Mouse (Mus musculus): ENCODE measurements around the gene Olfr15.
A peak's percentile ranks its signal among the peaks of the same experiment; 100 is the strongest.
"Not testable (repeated sequence)": the region's sequence is repeated elsewhere in the genome, so short reads cannot be mapped to it uniquely, and the experiment has no call there.

Gene Olfr15

DNA sequence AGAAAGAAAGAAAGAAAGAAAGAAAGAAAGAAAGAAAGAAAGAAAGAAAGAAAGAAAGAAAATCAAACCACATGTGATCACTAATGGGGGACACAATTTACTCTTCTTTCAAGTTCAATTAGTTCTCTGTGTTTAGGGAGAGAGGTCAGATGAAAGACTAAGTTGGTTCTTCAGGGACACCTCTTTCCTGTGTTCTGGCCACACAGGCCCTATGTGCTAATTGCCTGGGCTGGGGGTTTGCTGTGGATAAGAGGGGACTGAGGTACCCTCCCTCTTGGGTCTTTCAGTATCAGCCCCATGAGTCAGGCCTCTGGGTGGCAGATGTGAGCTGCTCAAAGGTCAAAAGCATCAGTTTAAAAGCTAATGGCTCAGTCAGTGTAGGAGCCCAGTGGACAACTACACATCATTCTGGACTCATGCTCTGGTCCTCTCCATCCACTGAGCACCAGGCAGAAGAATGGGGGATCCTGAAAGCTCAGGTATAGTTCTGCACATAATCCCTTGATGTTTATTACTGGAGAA, at the start of gene Olfr15:
Gene Olfr15 (plus strand): TSS at position 291 of the 522 bp plus-strand sequence.
- DNase-seq (ENCODE audit: low read depth), result peak; percentile 42

DNA sequence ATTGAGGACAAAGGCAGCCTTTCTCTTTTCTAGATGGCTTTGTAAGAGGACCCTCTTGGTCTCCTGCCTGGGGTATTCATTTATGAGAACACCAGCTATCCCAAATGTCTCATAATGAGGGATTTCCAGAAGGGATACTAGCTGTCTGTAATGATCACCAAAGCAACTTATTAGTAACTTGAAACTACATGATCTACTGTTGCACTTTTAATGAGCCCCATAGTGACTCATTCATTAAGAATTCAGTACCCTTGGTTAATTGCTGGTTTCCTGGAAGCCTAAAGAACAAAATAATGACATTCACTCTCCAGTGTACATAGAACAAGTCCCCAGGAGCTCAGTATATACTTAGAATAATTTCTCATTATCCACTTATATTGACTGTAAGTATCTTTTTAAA, 49.4 kb upstream of the Olfr15 start:
- no peak for DNase-seq (ENCODE audit: low read depth)

DNA sequence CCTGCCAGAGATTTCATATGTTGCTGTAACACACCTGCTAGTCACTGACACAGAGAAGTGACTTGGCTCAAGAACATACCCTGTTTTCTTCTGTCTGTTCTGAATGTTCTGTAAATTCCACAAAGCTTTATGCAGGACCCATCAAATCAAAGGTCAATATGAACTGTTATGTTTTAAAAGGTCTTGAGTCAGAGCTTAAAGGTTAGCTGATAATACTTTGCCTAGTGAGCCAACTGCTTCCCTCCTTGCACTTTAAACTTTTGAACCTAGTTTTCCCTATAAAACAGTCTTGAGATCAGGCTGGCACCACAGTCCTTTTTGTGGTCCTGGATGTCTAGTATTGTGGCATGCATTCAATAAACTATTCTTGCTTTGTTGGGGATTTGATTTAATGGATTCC, 42.3 kb upstream of the Olfr15 start:
- DNase-seq (ENCODE audit: low read depth), result no peak

DNA sequence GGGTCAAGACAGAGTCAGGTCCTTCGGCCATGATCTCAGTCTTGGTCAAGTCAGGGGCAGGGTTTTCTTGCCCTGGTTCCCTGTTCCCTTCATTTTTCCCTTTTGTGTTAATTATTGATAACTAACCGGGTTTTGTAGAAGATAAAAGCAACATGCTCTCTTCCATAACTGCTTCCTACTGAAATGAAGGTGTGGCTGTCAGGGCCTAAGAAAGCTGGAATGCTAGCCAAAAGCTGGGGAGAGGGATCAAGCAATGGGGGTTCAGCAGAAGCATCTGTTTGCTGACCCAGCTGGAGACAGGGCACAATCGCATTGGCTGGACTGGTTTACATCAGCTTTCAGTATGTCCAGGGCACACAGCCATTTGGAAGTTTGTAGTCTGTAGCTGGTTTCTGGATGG, 22.5 kb upstream of the Olfr15 start:
- DNase-seq (ENCODE audit: low read depth), result no peak

DNA sequence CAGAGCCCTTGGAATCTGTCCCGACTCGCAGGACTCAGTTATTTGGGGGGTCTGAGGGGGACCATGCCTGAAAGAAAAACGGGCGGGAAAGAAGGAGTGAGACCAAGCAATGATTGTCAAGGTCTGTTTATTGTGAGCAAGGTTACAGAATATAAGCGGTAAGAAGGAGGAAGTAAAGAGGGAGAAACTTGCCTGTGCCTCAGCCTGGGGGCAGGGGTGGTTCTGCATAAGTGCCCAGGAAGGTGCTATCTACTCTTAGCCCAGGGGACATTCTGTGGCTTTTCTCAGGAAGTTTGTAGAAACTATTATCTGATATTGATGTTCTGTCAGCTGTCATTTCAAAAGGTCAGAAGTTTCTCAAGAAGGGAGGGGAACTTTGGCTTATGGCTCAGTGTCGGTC, 16.0 kb upstream of the Olfr15 start:
- not testable (repeated sequence) for DNase-seq (ENCODE audit: low read depth)

DNA sequence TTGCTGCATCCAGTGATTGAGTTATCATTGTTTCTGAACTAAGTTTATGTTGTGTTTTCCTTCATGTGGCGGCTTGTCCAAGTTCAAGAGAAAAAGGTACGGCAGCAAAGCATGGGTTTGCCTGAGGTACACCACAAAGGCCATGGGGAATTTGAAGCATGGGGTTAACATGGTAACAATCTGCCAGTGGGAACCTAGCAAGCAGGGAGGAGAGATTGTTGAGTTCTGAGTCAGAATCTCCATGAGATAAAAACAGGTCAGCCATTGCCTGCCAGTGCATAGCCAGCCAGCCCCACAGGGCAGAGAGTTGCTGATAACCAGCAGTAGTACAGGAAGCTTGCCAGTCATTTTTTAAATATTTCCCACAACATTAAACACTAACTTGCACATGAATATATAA, 10.5 kb upstream of the Olfr15 start:
- no peak for DNase-seq (ENCODE audit: low read depth)

DNA sequence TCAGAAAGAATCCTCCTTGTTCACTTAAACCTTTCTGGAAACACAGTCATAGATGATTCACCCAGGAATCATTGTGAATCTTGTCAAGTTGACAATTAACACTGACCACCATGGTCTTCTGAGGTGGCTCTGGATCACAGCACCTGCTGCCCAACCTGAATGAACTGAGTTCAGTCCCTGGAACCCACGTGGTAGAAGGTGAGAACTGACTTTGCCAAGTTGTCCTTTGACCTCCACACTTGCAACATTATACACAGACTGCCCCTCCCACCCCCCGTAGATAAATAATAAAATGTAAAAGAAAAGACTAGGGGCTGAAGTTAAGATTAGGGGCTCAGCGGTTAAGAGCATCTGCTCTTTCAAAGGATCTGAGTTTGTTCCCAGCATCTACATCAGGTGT, 2.7 kb upstream of the Olfr15 start:
- DNase-seq (ENCODE audit: low read depth), result no peak

DNA sequence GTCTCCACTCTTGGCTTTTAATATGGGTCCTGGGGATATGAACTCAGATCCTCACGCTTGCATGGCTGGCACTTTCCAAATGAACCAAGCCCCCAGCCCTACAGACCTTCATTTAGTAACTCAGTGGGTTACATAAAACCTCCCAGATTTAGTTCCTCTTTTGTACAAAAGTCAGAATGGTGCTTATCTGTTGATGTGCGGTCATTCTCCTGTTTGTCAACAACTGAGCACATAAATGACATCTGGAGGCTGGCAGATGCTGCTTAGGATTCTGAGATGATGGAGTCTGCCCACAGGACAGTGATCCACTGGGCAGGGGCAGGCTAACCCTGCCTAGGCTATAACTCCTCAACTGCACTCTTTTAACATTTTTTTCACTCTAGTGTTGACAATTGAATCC, 951 bp upstream of the Olfr15 start:
- DNase-seq (ENCODE audit: low read depth), result no peak

DNA sequence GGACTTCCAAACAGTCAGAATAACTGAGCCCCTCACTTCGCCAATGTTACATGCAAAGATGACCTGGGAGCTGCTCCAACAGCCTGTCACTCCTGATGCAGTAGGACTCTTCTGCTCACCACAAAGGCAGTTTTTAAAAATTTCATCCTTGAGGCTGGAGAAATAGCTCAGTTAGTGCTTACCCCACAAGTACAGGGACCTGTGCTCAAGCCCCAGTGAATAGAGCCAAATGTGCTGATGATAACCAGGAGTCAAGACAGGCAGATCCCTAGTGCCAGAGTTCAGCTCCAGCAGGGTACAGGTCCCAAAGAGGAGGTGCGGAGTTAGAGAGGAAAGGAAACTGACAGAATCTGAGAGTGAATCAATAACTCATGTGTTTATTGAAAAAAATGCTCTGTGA, 4.8 kb downstream of the Olfr15 start:
- DNase-seq (ENCODE audit: low read depth), result no peak

DNA sequence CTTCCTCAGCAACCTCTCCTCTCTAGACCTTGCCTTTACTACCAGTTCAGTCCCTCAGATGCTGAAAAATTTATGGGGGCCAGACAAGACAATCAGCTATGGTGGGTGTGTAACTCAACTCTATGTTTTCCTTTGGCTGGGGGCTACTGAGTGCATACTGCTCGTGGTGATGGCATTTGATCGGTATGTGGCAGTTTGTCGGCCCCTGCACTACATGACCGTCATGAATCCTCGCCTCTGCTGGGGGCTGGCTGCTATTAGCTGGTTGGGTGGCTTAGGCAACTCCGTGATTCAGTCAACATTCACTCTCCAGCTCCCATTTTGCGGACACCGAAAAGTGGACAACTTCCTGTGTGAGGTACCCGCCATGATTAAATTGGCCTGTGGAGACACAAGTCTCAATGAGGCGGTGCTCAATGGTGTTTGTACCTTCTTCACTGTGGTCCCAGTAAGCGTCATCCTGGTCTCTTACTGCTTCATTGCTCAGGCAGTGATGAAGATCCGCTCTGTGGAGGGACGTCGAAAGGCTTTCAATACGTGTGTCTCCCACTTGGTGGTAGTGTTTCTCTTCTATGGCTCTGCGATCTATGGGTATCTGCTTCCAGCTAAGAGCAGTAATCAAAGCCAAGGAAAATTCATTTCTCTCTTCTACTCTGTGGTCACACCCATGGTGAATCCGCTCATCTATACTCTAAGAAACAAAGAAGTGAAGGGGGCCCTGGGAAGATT, 8.6 kb downstream of the Olfr15 start:
- peak; percentile 63 for DNase-seq (ENCODE audit: low read depth)

DNA sequence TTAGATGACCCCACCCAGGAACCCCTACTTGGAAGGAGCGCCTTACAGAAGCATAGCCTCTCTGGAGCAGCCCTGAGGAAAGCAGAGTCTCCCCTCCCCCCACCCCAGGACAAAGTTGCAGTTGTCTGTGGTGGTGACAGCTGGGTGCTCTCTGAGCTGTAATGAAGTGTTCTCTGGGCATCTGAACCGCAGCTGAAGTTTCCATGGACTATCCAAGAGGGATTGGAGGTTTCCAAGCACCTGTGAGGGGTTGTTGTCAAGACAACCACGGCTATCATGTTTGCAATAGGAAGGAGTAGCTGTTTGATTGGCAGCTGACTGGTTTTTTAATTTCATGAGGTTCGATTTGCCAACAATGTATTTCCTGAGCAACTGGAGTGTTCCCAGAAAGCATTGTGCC, 12.3 kb downstream of the Olfr15 start:
- DNase-seq (ENCODE audit: low read depth), result no peak

DNA sequence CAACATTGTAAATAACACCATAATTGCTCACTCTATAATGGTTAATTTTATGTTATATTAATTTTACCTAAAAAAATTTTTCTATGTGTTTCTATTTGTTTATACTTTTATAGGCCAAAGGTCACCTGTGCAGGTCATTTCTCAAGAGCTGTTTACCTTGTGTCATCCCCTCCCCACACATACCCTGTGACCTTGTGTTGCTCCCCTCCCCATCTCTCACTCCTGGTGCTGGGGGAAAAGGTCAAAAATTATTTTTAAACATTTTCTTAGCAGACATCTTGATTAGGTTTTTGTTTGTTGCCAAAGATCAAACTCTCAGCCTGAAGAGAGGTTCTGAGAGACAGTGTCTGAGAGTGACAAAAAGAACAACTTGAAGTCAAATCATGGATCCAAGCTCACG, 13.1 kb downstream of the Olfr15 start:
- no peak for DNase-seq (ENCODE audit: low read depth)

DNA sequence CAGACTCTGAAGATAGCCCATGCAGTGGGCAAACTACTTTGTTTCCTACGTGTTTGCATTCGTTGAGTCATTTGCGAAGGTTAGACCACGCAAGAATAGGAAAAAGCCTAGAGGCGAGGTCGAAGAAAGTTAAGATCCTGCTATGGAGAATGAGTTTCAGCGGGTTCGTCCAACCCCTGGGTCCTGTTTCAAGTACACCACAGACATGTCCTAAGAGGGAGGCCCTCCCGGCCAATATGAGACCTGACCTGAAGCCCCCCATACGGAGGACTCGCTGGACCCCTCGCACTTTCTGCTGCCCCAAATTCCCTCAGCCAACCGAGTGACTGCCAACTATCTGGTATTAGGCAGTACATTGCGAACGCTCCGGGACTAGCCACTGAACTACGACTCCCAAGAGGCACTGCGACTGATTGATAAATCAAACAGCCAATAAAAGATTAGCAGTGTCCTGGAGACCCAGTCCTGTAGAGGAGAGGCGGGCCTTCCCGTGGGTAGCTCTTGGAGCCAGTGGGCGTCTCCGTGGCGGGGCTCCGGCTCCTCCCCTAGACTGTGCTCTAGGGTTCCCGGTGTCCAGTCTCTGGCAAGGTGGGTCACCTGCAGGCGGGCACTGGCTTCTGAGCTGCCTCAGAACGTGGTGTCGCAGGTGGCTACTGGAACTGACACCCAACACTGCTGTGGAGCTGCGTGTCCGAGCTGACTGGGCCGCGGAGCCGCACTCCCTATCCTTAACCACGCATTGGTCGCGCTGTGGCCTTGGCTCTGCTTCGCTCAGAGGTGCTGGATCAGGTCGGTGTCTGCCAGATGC, 16.2 kb downstream of the Olfr15 start, which contains the start of gene Zfp174:
Gene Zfp174 (plus strand): TSS at position 558 of the 808 bp plus-strand sequence.
- peak; percentile 94 for DNase-seq (ENCODE audit: low read depth)

DNA sequence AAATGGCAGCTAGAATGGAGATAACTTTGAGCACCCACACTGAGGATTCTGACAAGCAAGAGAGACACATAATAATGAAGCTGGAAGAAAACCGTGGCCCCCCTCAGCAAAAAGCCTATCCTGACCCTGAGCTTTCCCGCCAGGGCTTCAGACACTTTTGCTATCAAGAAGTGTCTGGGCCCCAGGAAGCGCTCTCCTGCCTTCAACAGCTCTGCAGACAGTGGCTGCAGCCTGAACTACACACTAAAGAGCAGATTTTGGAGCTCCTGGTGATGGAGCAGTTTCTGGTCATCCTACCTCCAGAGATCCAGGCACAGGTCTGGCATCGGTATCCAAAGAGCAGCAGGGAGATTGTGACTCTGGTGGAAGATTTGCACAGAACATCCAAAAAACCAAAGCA, 17.2 kb downstream of the Olfr15 start:
- DNase-seq (ENCODE audit: low read depth), result peak; percentile 15

DNA sequence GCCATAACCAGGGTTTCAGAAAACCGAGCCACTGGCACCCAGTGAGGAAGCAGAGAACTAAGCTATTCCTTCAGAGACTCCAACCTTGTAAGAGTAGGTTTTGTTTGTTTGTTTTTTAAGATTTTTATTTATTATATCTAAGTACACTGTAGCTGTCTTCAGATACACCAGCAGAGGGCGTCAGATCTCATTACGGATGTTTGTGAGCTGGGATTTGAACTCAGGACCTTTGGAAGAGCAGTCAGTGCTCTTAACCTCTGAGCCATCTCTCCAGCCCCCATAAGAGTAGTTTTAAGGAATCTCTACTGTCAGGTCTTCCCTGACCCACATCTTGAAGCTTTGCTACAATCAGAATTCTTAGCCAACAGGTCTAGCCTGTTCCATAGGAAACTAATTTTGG, 17.7 kb downstream of the Olfr15 start:
- DNase-seq (ENCODE audit: low read depth), result no peak

DNA sequence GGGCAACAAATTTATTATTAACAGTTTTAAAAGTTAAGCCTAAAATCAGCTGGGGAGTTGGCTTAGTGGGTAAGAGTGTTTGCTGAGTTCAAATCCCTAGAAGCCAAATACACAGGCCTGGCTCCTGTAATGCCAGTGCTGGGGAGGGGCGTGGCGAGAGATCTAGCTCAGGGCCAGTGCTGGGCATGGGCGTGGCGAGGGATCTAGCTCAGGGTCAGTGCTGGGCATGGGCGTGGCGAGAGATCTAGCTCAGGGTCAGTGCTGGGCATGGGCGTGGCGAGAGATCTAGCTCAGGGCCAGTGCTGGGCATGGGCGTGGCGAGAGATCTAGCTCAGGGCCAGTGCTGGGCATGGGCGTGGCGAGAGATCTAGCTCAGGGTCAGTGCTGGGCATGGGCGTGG, 20.6 kb downstream of the Olfr15 start:
- DNase-seq (ENCODE audit: low read depth), result not testable (repeated sequence)

DNA sequence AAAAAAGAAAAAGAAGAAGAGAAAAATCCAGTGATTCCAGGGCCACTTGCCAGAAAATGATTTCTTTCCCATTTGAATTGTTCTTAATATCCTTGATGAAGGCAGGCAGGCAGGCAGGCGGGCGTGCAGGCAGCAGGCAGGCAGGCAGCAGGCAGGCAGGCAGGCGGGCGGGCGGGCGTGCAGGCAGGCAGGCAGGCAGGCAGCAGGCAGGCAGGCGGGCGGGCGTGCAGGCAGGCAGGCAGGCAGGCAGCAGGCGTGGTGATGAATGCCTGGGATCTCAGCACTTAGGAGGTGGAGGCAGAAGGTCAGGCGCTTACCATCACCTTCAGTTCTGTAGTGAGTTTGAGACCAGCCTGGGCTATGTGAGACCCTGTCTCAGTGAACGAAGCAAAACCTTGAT, 21.9 kb downstream of the Olfr15 start:
- DNase-seq (ENCODE audit: low read depth), result no peak

DNA sequence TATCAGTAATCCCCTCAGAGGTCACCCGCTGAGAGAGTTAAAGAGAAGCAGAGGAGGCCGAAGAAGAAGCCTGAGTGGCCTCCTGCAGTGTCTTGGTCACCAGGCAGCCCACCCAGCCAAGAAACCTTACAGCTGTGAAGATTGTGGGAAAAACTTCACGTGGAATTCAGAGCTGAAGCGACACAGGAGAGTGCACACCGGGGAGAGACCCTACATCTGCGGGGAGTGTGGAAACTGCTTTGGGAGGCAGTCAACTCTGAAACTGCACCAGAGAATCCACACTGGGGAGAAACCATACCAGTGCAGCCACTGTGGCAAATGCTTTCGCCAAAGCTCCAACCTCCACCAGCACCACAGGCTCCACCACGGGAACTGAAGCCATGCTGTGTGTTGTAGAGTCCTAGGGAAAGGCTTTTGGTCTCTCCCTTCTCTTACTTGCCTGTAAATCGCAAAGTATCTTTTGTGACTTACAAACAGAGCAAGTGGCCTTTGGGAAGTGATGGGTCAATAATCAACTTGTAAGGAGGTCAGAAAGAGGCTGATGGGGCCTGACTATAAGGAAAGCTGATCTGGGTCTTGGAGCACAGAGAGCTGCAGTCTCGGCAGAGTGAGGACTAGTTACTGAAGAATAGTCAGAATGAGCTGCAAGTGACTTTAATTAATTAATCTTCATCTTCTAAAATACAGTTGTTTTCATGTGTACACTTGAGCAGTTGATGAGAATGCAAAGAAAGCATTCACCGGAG, 23.9 kb downstream of the Olfr15 start:
- DNase-seq (ENCODE audit: low read depth), result no peak

DNA sequence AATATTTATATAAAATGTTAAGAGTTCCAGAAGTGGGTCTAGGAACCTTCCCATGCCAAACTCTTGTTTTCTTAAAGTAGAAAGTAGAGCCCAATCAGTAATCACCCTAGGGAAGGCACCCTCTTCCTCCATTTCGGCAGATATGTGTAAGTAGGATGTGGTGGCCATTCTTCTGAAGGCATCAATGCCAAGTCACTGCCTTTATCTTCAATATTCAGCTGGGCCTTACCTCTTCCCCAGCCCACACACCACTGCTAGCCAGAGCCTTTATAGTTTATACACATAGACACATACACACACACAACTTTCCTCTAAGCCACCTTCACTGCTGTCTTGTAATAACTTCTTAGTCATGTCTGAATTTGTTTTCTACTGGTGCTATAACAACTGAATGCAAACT, 25.1 kb downstream of the Olfr15 start:
- no peak for DNase-seq (ENCODE audit: low read depth)

DNA sequence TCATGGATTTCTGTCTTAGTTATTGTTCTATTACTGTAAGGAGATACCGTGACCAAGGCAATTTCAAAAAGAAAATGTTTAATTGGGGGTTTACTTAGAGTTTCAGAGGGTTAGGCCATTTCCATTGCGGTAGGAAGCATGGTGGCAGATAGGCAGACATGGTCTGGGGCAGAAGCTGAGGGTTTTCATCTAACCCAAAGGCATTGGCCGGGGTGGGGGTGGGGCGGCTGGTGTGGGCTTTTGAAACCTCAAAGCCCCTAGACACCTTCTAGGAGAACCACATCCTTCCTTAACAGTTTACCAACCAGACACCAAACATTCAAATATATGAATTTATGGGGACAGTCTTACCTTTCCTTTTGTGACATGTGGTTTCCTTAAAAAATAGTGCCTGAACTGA, 28.6 kb downstream of the Olfr15 start:
- DNase-seq (ENCODE audit: low read depth), result no peak

DNA sequence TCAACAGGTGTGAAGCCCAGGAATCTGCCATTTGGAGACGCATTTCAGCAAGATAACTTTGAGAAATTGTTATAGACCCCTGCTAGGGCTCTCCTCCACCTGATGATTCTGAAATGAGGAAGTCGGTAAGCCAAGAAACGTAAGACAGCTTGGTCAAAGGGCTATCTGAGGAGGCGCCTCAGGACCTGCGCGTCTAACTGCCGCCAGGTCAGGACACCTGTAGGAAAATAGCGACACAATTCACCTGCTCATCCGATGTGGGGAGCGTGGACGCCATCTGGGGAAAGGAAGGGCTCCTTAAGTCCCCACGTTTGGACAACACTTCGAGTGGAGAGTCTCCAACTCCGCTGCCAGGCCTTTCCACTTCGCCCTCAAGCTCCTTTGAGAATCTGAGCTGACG, 41.1 kb downstream of the Olfr15 start:
- no peak for DNase-seq (ENCODE audit: low read depth)

DNA sequence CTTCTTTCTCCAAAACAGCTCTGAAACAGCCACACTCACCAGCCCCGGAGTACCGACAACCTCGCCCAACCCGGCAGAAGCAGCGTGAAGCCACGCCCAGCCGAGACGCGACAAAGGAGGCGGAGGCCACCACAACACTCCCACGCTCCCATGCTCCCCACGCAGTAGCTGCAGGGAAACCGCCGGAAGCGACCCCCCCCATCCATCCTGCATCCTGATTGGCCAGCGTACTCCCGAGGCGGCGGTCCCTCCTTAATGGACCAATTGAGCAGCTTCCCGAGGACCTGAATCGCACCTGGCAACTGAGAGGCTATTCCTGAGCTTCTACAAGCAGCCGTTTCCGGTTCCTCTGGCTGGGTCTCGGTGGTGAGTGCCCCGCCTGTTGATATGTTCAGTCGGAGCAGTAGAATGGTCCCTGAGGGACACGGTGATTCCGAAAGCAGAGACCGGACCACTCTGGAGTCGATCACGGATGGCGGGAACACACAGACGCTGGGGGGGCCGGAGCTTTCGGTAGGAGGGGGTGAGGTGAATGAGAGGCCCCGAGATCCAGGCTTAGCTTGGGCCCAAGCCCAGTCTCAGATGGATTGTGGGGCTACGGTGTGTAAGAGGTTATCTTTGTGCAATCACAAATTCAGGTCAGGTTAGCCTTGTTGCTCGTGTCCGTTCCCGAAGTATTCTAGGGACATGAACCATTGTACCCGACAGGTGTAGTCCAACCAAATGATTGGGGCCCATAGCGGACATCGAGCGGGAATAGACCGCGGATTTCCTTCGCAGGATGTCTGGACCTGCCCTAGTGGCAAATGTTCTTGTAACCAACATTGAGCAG, 41.8 kb downstream of the Olfr15 start, which contains the start of gene Naa60:
Gene Naa60 (plus strand): TSS at position 160 of the 832 bp plus-strand sequence.
- DNase-seq (ENCODE audit: low read depth), result peak; percentile 91

Data from naive thymus-derived CD4-positive, alpha-beta T cell, adult 2 months (primary cell).